Mouse (Mus musculus) cortical plate, adult 2 months (tissue): Measurements from ENCODE around the gene Tcam1.

Experiments
- CTCF ChIP-seq: fragments of 200-500 bp; IDR thresholded peaks from 2 replicates; pipeline ENCODE4 v1.5.1; 2011; ENCODE audit warnings: mild to moderate bottlenecking, control low read depth, low read length; ENCODE audit not compliant: insufficient read depth; ENCODE audit errors: extremely low read depth
- POLR2A ChIP-seq: fragments of 200-500 bp; IDR thresholded peaks from 2 replicates; pipeline ENCODE4 v1.6.1; 2011; ENCODE audit warnings: mild to moderate bottlenecking, low read length, control low read depth; ENCODE audit not compliant: insufficient read depth; ENCODE audit errors: extremely low read depth

DNA sequence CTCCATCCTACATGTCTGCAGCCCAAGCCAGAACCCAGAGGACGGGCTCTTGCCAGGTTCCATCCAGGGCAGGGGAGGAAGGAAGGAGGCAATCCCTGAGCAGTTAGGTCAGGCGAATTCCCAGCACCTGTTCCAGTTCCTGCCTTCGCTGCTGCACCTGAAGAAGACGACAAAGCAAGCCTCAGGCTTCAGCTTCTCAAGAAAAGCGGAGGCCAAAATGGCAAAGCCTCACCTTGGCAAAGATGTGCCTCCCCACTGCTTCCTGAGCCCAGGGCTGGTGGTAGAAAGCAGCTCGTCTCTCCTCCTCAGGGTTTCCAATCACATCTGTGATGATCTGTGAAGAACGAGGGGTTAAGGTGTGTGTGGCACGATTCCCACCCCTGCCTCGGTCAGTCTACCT is 12.5 kb upstream of the Tcam1 start:
- no peak for TF ChIP-seq POLR2A
- no peak for TF ChIP-seq CTCF
